Mouse (Mus musculus): Measurements from ENCODE around the gene B3gat1. TPM values are rescaled to one million over a fixed set of nuclear protein-coding genes. Genes with fewer than 3 reads are reported as not detected.

Gene B3gat1
- polyA plus RNA-seq, 1 experiment from 2014 or later, result 0.04 TPM

DNA sequence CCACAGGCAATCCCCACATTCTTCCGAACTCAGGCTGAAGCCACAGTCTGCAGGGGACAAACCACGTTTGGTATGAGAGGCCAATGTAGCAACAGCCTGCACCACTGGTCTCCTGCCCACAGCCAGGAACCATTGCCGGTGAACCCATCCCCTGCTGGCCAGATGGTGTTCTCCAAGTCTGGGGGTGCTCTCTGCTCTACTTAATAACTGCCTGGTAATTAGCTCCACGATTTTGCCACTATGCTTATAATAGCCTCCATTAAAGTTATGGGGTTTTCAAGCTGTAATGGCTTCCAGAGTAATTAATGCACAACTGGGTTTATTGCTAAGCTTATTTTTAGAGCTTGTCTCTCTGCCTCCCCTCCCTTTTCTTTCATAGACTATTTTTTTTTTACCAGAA, 15.4 kb downstream of the B3gat1 start:
- H3K27ac ChIP-seq (ENCODE audit: low read depth, low read length), result no peak overlapping the region
- 72% methylated on average over 4 of the region's 4 CpGs for WGBS (ENCODE audit: insufficient replicate concordance)
- H3K4me2 ChIP-seq, result no peak overlapping the region
- H3K4me3 ChIP-seq (ENCODE audit: low read depth, low read length), result no peak overlapping the region
- no peaks in the 10 kb centered on the region; the same call in 1 of the 2 replicates for H3K9me3 ChIP-seq (replicated peaks; ENCODE audit: control insufficient read depth, low read length)
- no peaks in the 10 kb centered on the region for H3K4me1 ChIP-seq (ENCODE audit: control insufficient read depth, insufficient read depth, low read length)
- ATAC-seq (replicated peaks; ENCODE audit: insufficient number of reproducible peaks, low FRiP score, low TSS enrichment), result no peak
- no peak overlapping the region for H3K9ac ChIP-seq (ENCODE audit: low read depth, low read length)
- no peaks in the 10 kb centered on the region for H3K27me3 ChIP-seq (ENCODE audit: control insufficient read depth, insufficient read depth, low read length)
- no peaks in the 10 kb centered on the region for H3K36me3 ChIP-seq (ENCODE audit: control insufficient read depth, insufficient read depth, low read length)

GRCm38 (mm10) chr9:26760081-26760480, 26.6 kb downstream of the B3gat1 start:
- Histone ChIP-seq H3K9me3 (replicated peaks; ENCODE audit: control insufficient read depth, low read length) (no peaks in the 10 kb centered on the region), H3K4me2 (no peak overlapping the region), H3K4me1 (ENCODE audit: control insufficient read depth, insufficient read depth, low read length) (no peaks in the 10 kb centered on the region), H3K9ac (ENCODE audit: low read depth, low read length) (no peak overlapping the region), H3K27me3 (ENCODE audit: control insufficient read depth, insufficient read depth, low read length) (no peaks in the 10 kb centered on the region), H3K27ac (ENCODE audit: low read depth, low read length) (no peak overlapping the region), H3K4me3 (ENCODE audit: low read depth, low read length) (no peak overlapping the region), H3K36me3 (ENCODE audit: control insufficient read depth, insufficient read depth, low read length) (no peaks in the 10 kb centered on the region)
- ATAC-seq (replicated peaks; ENCODE audit: insufficient number of reproducible peaks, low FRiP score, low TSS enrichment), result no peak
- WGBS (ENCODE audit: insufficient replicate concordance), result 28% methylated on average over 9 of the region's 9 CpGs

GRCm38 (mm10) chr9:26760576-26760975, 27.0 kb downstream of the B3gat1 start:
- no peak overlapping the region for H3K4me2 ChIP-seq
- H3K27me3 ChIP-seq (ENCODE audit: control insufficient read depth, insufficient read depth, low read length), result no peaks in the 10 kb centered on the region
- no peaks in the 10 kb centered on the region for H3K4me1 ChIP-seq (ENCODE audit: control insufficient read depth, insufficient read depth, low read length)
- H3K9ac ChIP-seq (ENCODE audit: low read depth, low read length), result no peak overlapping the region
- no peaks in the 10 kb centered on the region for H3K9me3 ChIP-seq (replicated peaks; ENCODE audit: control insufficient read depth, low read length)
- WGBS (ENCODE audit: insufficient replicate concordance), result 71% methylated on average over 5 of the region's 5 CpGs
- H3K27ac ChIP-seq (ENCODE audit: low read depth, low read length), result no peak overlapping the region
- H3K4me3 ChIP-seq (ENCODE audit: low read depth, low read length), result no peak overlapping the region
- no peaks in the 10 kb centered on the region for H3K36me3 ChIP-seq (ENCODE audit: control insufficient read depth, insufficient read depth, low read length)
- ATAC-seq (replicated peaks; ENCODE audit: insufficient number of reproducible peaks, low FRiP score, low TSS enrichment), result no peak

DNA sequence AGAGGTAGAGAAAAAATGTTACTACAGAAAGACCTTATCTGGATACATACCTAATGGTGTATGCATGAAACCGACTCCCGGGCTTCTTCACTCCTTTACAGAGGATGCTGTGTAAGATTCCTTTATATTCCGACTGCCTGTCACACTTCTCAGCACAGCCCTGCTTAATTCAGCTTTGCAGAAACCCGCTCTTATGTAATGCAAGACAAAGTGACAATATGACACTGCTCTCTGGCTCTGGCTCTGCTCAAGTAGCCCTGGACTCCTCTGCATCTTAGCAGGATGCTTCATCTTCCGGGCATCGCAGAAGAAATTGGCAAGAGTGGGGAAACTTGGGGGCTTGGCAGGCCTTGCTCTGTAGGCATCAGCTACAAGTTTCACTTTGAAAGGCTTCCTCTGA, 28.9 kb downstream of the B3gat1 start:
- H3K4me3 ChIP-seq (ENCODE audit: low read depth, low read length), result no peak overlapping the region
- no peak for ATAC-seq (replicated peaks; ENCODE audit: insufficient number of reproducible peaks, low FRiP score, low TSS enrichment)
- H3K36me3 ChIP-seq (ENCODE audit: control insufficient read depth, insufficient read depth, low read length), result no peaks in the 10 kb centered on the region
- H3K4me1 ChIP-seq (ENCODE audit: control insufficient read depth, insufficient read depth, low read length), result no peaks in the 10 kb centered on the region
- H3K4me2 ChIP-seq, result no peak overlapping the region
- no peaks in the 10 kb centered on the region for H3K9me3 ChIP-seq (replicated peaks; ENCODE audit: control insufficient read depth, low read length)
- no peaks in the 10 kb centered on the region for H3K27me3 ChIP-seq (ENCODE audit: control insufficient read depth, insufficient read depth, low read length)
- 75% methylated on average over 6 of the region's 6 CpGs for WGBS (ENCODE audit: insufficient replicate concordance)
- no peak overlapping the region for H3K9ac ChIP-seq (ENCODE audit: low read depth, low read length)
- no peak overlapping the region for H3K27ac ChIP-seq (ENCODE audit: low read depth, low read length)

- no peak for ATAC-seq (replicated peaks; ENCODE audit: insufficient number of reproducible peaks, low FRiP score, low TSS enrichment)
- Histone ChIP-seq H3K4me3 (ENCODE audit: low read depth, low read length) (no peak overlapping the region), H3K4me1 (ENCODE audit: control insufficient read depth, insufficient read depth, low read length) (no peaks in the 10 kb centered on the region), H3K36me3 (ENCODE audit: control insufficient read depth, insufficient read depth, low read length) (no peaks in the 10 kb centered on the region), H3K4me2 (no peak overlapping the region), H3K27ac (ENCODE audit: low read depth, low read length) (no peak overlapping the region), H3K9ac (ENCODE audit: low read depth, low read length) (no peak overlapping the region), H3K27me3 (ENCODE audit: control insufficient read depth, insufficient read depth, low read length) (no peaks in the 10 kb centered on the region), H3K9me3 (replicated peaks; ENCODE audit: control insufficient read depth, low read length) (no peaks in the 10 kb centered on the region)
- 55% methylated on average over 3 of the region's 3 CpGs for WGBS (ENCODE audit: insufficient replicate concordance)
These were observed 34.7 kb downstream of the B3gat1 start for GRCm38 (mm10) chr9:26768181-26768580.

- Histone ChIP-seq H3K27ac (ENCODE audit: low read depth, low read length) (no peak overlapping the region), H3K36me3 (ENCODE audit: control insufficient read depth, insufficient read depth, low read length) (no peaks in the 10 kb centered on the region), H3K4me3 (ENCODE audit: low read depth, low read length) (no peak overlapping the region), H3K9ac (ENCODE audit: low read depth, low read length) (no peak overlapping the region), H3K4me2 (no peak overlapping the region), H3K4me1 (ENCODE audit: control insufficient read depth, insufficient read depth, low read length) (no peaks in the 10 kb centered on the region), H3K27me3 (ENCODE audit: control insufficient read depth, insufficient read depth, low read length) (no peaks in the 10 kb centered on the region), H3K9me3 (replicated peaks; ENCODE audit: control insufficient read depth, low read length) (no peaks in the 10 kb centered on the region)
- no peak for ATAC-seq (replicated peaks; ENCODE audit: insufficient number of reproducible peaks, low FRiP score, low TSS enrichment)
- 67% methylated on average over 2 of the region's 2 CpGs for WGBS (ENCODE audit: insufficient replicate concordance)
These were observed 42.2 kb downstream of the B3gat1 start for GRCm38 (mm10) chr9:26775700-26776099.

DNA sequence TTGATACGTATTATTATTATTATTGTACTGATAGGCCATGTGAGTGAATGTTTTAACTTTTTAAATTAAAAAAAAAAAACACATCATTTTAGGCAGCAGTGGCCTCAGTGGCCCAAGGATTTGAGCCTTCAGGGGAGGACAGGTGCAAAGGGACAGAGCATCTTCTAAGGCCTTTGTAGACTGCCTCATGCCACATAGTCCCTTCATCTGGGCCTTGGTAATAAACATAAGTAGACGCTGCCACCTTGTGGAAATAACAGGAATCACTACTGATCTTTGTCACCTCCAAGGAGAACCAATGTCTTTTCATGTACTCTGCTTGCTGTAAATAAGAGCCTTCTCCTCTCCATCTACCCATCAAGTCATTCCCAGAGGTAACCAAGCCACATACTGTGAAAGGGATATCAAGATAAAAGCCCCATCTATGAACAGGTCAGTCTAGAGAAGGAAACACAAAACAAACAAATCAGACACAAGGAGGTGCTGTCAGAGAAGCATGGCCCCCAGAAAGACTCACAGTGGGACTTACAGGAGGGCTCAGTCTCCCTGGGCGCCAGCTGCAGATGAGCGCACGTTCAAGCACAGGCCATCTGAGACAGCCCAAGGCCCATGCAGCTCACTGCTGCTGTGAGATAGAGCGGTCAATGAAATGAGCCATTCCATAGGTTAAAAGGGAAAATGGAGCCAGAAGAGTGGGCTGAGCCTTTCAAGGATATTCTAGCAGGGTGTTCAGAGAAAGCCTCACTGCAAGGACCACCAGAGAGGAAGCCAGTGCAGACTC, 42.8 kb downstream of the B3gat1 start:
- Histone ChIP-seq H3K36me3 (ENCODE audit: control insufficient read depth, insufficient read depth, low read length) (no peaks in the 10 kb centered on the region), H3K9ac (ENCODE audit: low read depth, low read length) (no peak overlapping the region), H3K4me2 (no peak overlapping the region), H3K27ac (ENCODE audit: low read depth, low read length) (no peak overlapping the region), H3K27me3 (ENCODE audit: control insufficient read depth, insufficient read depth, low read length) (no peaks in the 10 kb centered on the region), H3K9me3 (replicated peaks; ENCODE audit: control insufficient read depth, low read length) (no peaks in the 10 kb centered on the region), H3K4me1 (ENCODE audit: control insufficient read depth, insufficient read depth, low read length) (no peaks in the 10 kb centered on the region), H3K4me3 (ENCODE audit: low read depth, low read length) (no peak overlapping the region)
- ATAC-seq (replicated peaks; ENCODE audit: insufficient number of reproducible peaks, low FRiP score, low TSS enrichment), result no peak
- 60% methylated on average over 6 of the region's 6 CpGs for WGBS (ENCODE audit: insufficient replicate concordance)

- 80% methylated on average over 7 of the region's 7 CpGs for WGBS (ENCODE audit: insufficient replicate concordance)
- no peak overlapping the region for H3K9ac ChIP-seq (ENCODE audit: low read depth, low read length)
- H3K4me3 ChIP-seq (ENCODE audit: low read depth, low read length), result no peak overlapping the region
- no peaks in the 10 kb centered on the region for H3K36me3 ChIP-seq (ENCODE audit: control insufficient read depth, insufficient read depth, low read length)
- ATAC-seq (replicated peaks; ENCODE audit: insufficient number of reproducible peaks, low FRiP score, low TSS enrichment), result no peak
- no peak overlapping the region for H3K27ac ChIP-seq (ENCODE audit: low read depth, low read length)
- no peak overlapping the region for H3K4me2 ChIP-seq
- H3K27me3 ChIP-seq (ENCODE audit: control insufficient read depth, insufficient read depth, low read length), result no peaks in the 10 kb centered on the region
- H3K4me1 ChIP-seq (ENCODE audit: control insufficient read depth, insufficient read depth, low read length), result no peaks in the 10 kb centered on the region
- H3K9me3 ChIP-seq (replicated peaks; ENCODE audit: control insufficient read depth, low read length), result no peaks in the 10 kb centered on the region
These were observed 44.9 kb downstream of the B3gat1 start for GRCm38 (mm10) chr9:26778421-26778820.

DNA sequence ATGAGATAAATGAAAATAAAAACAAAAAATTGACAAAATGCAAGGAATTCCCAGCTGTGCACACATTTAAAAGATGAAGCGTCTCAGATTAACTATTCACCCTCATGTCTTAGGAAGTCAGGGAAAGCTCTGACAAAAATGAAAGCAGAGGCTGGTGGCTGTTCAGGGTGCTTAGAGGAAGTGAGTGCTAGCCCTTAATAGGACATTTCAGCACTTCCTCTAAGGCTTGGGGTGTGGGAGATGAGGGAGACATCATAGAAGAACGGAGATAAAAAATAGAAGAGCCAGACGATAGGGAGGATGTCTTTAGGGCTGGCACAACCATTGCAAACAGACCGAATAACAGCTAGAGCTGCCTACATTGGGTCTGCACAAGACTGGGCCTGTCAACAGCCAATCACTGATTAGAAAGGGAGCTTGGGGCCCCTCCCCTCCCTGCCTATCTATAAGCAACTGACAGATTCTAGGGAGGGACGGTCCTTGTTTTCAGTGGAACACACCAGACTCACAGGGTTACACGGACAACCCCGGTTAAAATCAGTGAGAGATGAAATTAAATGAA, 50.0 kb downstream of the B3gat1 start:
- Histone ChIP-seq H3K4me2 (peak overlapping the region; percentile 23), H3K27me3 (ENCODE audit: control insufficient read depth, insufficient read depth, low read length) (no peaks in the 10 kb centered on the region), H3K27ac (ENCODE audit: low read depth, low read length) (no peak overlapping the region), H3K4me1 (ENCODE audit: control insufficient read depth, insufficient read depth, low read length) (no peaks in the 10 kb centered on the region), H3K9me3 (replicated peaks; ENCODE audit: control insufficient read depth, low read length) (no peaks in the 10 kb centered on the region), H3K36me3 (ENCODE audit: control insufficient read depth, insufficient read depth, low read length) (no peaks in the 10 kb centered on the region), H3K4me3 (ENCODE audit: low read depth, low read length) (peak overlapping the region; percentile 1; the same call in 1 of the 2 replicates), H3K9ac (ENCODE audit: low read depth, low read length) (no peak overlapping the region)
- peak; percentile 55; the same call in 1 of the 2 replicates for ATAC-seq (replicated peaks; ENCODE audit: insufficient number of reproducible peaks, low FRiP score, low TSS enrichment)
- 29% methylated on average over 7 of the region's 7 CpGs for WGBS (ENCODE audit: insufficient replicate concordance)

Measured in heart, embryonic 11.5 days (tissue).